Mouse (Mus musculus) heart, embryonic 11.5 days (tissue): ENCODE measurements around the gene Slc10a7. TPM values are rescaled to one million over a fixed set of nuclear protein-coding genes. Genes with fewer than 3 reads are reported as not detected.
A peak's percentile ranks its signal among the peaks of the same experiment; 100 is the strongest.
"Not testable (repeated sequence)": the region's sequence is repeated elsewhere in the genome, so short reads cannot be mapped to it uniquely, and the experiment has no call there.

Source experiments
- ATAC-seq: fragments of 200-750 bp; cut with Nextera tagmentation; replicated peaks from 2 replicates; pipeline ENCODE4 v1.8.0; 2017; ENCODE audit warnings: moderate library complexity; ENCODE audit not compliant: insufficient number of reproducible peaks, low FRiP score, low TSS enrichment
- H3K27ac ChIP-seq: fragments of 300-500 bp; sonication (generic); 2 replicates; pipeline ENCODE4 v1.5.1; 2014; ENCODE audit warnings: mild to moderate bottlenecking, low read depth, low read length
- H3K27me3 ChIP-seq: fragments of 300-500 bp; sonication (generic); 2 replicates; pipeline ENCODE4 v1.6.1; 2014; ENCODE audit warnings: mild to moderate bottlenecking, low read length, mixed read lengths; ENCODE audit not compliant: control insufficient read depth, insufficient read depth
- H3K36me3 ChIP-seq: fragments of 300-500 bp; sonication (generic); 2 replicates; pipeline ENCODE4 v1.6.1; 2014; ENCODE audit warnings: mild to moderate bottlenecking, low read length, moderate library complexity, mixed read lengths; ENCODE audit not compliant: control insufficient read depth, insufficient read depth
- H3K4me1 ChIP-seq: fragments of 300-500 bp; sonication (generic); 2 replicates; pipeline ENCODE4 v1.6.1; 2014; ENCODE audit warnings: low read length; ENCODE audit not compliant: control insufficient read depth, insufficient read depth
- H3K4me2 ChIP-seq: fragments of 300-500 bp; sonication (generic); 2 replicates; pipeline ENCODE4 v1.6.1; 2014; ENCODE audit warnings: mild to moderate bottlenecking, moderate library complexity
- H3K4me3 ChIP-seq: fragments of 300-500 bp; sonication (generic); 2 replicates; pipeline ENCODE4 v1.5.1; 2014; ENCODE audit warnings: low read depth, low read length
- H3K9ac ChIP-seq: fragments of 300-500 bp; sonication (generic); 2 replicates; pipeline ENCODE4 v1.6.1; 2014; ENCODE audit warnings: mild to moderate bottlenecking, low read depth, low read length, moderate library complexity
- H3K9me3 ChIP-seq: fragments of 300-500 bp; sonication (generic); replicated peaks from 2 replicates; pipeline ENCODE4 v1.6.1; 2016; ENCODE audit warnings: low read length; ENCODE audit not compliant: control insufficient read depth
- WGBS: fragments of 180-500 bp; shearing (Covaris S2); extraction: QIAGEN DNeasy Blood & Tissue Kit; methylation state at CpG from one replicate; pipeline ENCODE4 v1.1.7; 2014; ENCODE audit not compliant: insufficient replicate concordance; 5-methylcytosine and 5-hydroxymethylcytosine counted together
- polyA plus RNA-seq: library from polyadenylated mRNA; unstranded; fragments of >200 nt; fragmentation: Nextera tagmentation; extraction: Ambion mirVana; gene quantifications from 2 replicates; pipeline ENCODE4 v1.2.1, GENCODE M21; 2014

Slc10a7 gene
- polyA plus RNA-seq = 7.7 and 8.9 TPM in 2 replicates

DNA sequence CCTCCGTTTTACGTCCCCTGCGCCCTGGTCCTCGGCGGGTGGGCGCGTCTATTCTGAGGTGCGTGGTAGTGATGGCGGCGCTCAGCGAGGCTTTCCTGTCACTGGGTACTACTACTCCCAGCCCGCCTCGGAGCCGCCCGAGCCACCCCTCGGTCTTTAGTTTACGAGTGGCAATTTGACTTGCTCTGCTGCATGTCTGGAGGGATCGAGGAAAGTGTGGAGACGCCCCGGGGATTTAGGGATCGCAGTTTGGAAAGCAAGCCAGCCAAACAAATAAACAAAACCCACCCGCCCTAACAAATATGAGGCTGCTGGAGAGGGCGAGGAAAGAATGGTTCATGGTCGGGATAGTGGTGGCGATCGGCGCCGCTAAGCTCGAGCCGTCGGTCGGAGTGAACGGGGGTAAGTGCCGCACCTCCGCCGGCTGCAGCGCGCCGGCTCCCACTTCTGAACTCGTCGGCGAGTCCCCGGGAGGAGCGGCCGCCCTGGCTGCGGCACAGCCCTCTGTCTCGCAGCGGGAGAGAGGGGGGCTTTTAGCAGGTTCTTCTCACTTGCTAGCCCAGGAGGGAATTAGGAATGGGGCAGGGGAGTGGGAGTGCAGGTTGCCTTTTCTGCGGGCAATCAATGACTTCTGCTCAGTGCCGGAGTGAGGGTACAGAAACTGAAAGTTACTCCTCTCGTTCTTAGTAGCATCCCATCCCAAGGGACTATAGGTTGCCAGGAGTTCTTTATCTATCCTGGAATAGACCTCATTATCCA is at the start of gene Slc10a7:
TSS of gene Slc10a7 (plus strand) at position 74 of the 759 bp plus-strand sequence.
- Histone ChIP-seq H3K36me3 (0 out of 2 replicates have a peak, but pooled peaks cover 5% of the 10 kb centered on the region), H3K4me1 (peaks cover 9% of the 10 kb centered on the region), H3K9ac (peak within 1 kb of the TSS; percentile 97), H3K9me3 (no peaks in the 10 kb centered on the region), H3K4me3 (peak within 1 kb of the TSS; percentile 93), H3K4me2 (peak within 1 kb of the TSS; percentile 96), H3K27me3 (no peaks in the 10 kb centered on the region), H3K27ac (peak within 1 kb of the TSS; percentile 95)
- ATAC-seq = peak; percentile 91
- WGBS = under 1% methylated on average over 48 of the region's 51 CpGs

- WGBS = 74% methylated on average over 2 of the region's 2 CpGs
- H3K9me3 ChIP-seq = no peaks in the 10 kb centered on the region
- no peak overlapping the region for H3K9ac ChIP-seq
- no peaks in the 10 kb centered on the region for H3K4me1 ChIP-seq
- no peak overlapping the region for H3K4me2 ChIP-seq
- H3K27ac ChIP-seq = no peak overlapping the region
- no peaks in the 10 kb centered on the region for H3K36me3 ChIP-seq
- no peak overlapping the region for H3K4me3 ChIP-seq
- no peaks in the 10 kb centered on the region for H3K27me3 ChIP-seq
- ATAC-seq = no peak
Measured at GRCm38 (mm10) chr8:78463941-78464340, 45.2 kb upstream of the Slc10a7 start.

GRCm38 (mm10) chr8:78467889-78468288 is 41.3 kb upstream of the Slc10a7 start:
- 92% methylated on average over 2 of the region's 2 CpGs for WGBS
- no peak overlapping the region for H3K4me3 ChIP-seq
- H3K4me1 ChIP-seq = no peaks in the 10 kb centered on the region
- H3K9me3 ChIP-seq = no peaks in the 10 kb centered on the region
- H3K27me3 ChIP-seq = no peaks in the 10 kb centered on the region
- no peaks in the 10 kb centered on the region for H3K36me3 ChIP-seq
- H3K27ac ChIP-seq = no peak overlapping the region
- H3K9ac ChIP-seq = no peak overlapping the region
- ATAC-seq = no peak
- H3K4me2 ChIP-seq = no peak overlapping the region

GRCm38 (mm10) chr8:78477051-78477829 is 31.9 kb upstream of the Slc10a7 start:
- Histone ChIP-seq H3K4me2 (no peak overlapping the region), H3K9ac (no peak overlapping the region), H3K4me1 (no peaks in the 10 kb centered on the region), H3K27me3 (no peaks in the 10 kb centered on the region), H3K4me3 (no peak overlapping the region), H3K36me3 (no peaks in the 10 kb centered on the region), H3K27ac (no peak overlapping the region), H3K9me3 (no peaks in the 10 kb centered on the region)
- no peak for ATAC-seq
- 46% methylated on average over 6 of the region's 6 CpGs for WGBS

DNA sequence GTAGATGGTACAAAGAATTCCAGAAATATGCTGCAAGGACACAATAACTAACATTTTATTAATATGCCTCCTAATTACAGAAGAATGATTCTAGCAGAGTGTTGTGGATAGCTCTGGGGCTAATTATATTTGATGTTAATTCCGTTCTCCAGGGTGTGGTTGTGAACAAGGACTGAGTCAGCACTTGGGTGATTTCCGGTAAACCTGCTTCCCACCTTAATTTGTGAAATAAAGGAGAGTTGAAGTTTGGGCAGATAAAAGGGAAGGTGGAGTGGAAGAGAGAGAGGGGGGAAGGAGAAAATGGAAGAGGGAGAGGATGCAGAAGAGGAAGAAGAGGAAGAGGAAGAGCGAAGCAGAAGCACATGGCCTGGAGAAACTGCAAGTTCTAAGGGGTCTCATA is 19.4 kb upstream of the Slc10a7 start:
- Histone ChIP-seq H3K4me3 (no peak overlapping the region), H3K4me2 (no peak overlapping the region), H3K36me3 (no peaks in the 10 kb centered on the region), H3K27me3 (no peaks in the 10 kb centered on the region), H3K9ac (no peak overlapping the region), H3K27ac (no peak overlapping the region), H3K9me3 (no peaks in the 10 kb centered on the region), H3K4me1 (no peaks in the 10 kb centered on the region)
- 73% methylated on average over 3 of the region's 3 CpGs for WGBS
- no peak for ATAC-seq

GRCm38 (mm10) chr8:78493031-78493430 is 16.1 kb upstream of the Slc10a7 start:
- H3K36me3 ChIP-seq = no peaks in the 10 kb centered on the region
- no peaks in the 10 kb centered on the region for H3K4me1 ChIP-seq
- H3K4me2 ChIP-seq = no peak overlapping the region
- ATAC-seq = no peak
- no peak overlapping the region for H3K27ac ChIP-seq
- no peak overlapping the region for H3K4me3 ChIP-seq
- no peaks in the 10 kb centered on the region for H3K27me3 ChIP-seq
- no peak overlapping the region for H3K9ac ChIP-seq
- H3K9me3 ChIP-seq = no peaks in the 10 kb centered on the region
- 35% methylated on average over 2 of the region's 2 CpGs for WGBS

DNA sequence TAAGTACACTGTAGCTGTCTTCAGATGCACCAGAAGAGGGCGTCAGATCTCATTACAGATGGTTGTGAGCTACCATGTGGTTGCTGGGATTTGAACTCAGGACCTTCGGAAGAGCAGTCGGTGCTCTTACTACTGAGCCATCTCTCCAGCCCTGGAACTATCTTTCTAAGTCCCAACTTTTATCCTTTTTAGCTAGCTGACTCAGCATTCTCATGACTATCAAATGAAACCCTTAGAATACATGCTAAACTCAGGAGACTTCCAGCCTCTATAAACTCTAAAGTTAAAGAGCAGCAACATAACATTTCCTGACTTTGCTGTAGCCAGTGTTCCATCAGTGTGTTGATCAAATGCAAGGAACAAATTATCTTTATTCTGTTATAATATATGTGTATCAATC is 12.9 kb upstream of the Slc10a7 start:
- not testable (repeated sequence) for H3K36me3 ChIP-seq, H3K4me1 ChIP-seq, H3K27me3 ChIP-seq, H3K4me3 ChIP-seq, H3K9me3 ChIP-seq, ATAC-seq, H3K9ac ChIP-seq, H3K27ac ChIP-seq, H3K4me2 ChIP-seq
- 88% methylated on average over 3 of the region's 3 CpGs for WGBS

DNA sequence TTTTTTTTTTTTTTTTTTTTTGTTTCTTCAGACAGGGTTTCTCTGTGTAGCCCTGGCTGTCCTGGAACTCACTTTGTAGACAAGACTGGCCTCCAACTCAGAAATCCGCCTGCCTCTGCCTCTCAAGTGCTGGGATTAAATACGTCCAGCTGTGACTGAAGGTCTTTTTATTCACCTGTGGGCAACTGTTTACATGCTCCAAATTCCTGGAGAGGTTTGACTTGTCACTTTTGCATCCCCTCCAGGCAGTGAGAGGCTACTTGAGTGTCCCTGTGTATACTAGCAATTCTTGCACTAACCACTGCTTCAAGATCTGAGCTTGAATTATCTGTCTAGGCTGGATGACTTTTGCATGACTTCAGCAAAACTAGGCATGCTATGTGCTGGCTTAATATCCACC is 6.4 kb upstream of the Slc10a7 start:
- no peak for ATAC-seq
- 0 out of 2 replicates have a peak, but pooled peaks cover 5% of the 10 kb centered on the region for H3K36me3 ChIP-seq
- H3K9me3 ChIP-seq = no peaks in the 10 kb centered on the region
- H3K27ac ChIP-seq = no peak overlapping the region
- no peak overlapping the region for H3K4me2 ChIP-seq
- 69% methylated on average over 2 of the region's 2 CpGs for WGBS
- H3K27me3 ChIP-seq = no peaks in the 10 kb centered on the region
- H3K9ac ChIP-seq = no peak overlapping the region
- H3K4me3 ChIP-seq = no peak overlapping the region
- peaks cover 5% of the 10 kb centered on the region for H3K4me1 ChIP-seq
